Mouse (Mus musculus): Measurements from ENCODE around the gene Eef1akmt3.

- TF ChIP-seq CTCF (IDR thresholded peaks at IDR 0.05; ENCODE audit: insufficient read depth, low read depth, low read length): no peak
- TF ChIP-seq POLR2A (IDR thresholded peaks at IDR 0.05; ENCODE audit: insufficient read depth, low read depth, low read length): no peak
These were observed 27.2 kb upstream of the Eef1akmt3 start for GRCm38 (mm10) chr10:127068360-127069038.

Measured in olfactory bulb, adult 2 months (tissue).